Mouse (Mus musculus) left cerebral cortex, postnatal 10 days (tissue): ENCODE data around the gene Gm21976. TPM values are rescaled to one million over a fixed set of nuclear protein-coding genes. Genes with fewer than 3 reads are reported as not detected.

ENCODE experiments used
- DNase-seq, 2 experiments: peaks; one replicate each; pipeline ENCODE4 v3.0.0; 2021 to 2022; ENCODE audit warnings: low spot score in 2 of 2, mixed read lengths in 1 of 2; ENCODE audit errors: extremely low spot score in 1 of 2
- intact Hi-C: fragments of 180-260 bp; cut with DNase I; formaldehyde crosslinking; loops from one replicate; pipeline ENCODE4 v1.15.1; 2025
- total RNA-seq, 2 experiments: library from RNA; stranded (reverse); gene quantifications; 2 replicates each; pipeline ENCODE4 v1.2.3; 2021

The Gm21976 gene
- total RNA-seq, 2 experiments from 2014 or later: not detected

- intact Hi-C loops: no loop called here
- peak in 1 of 2 experiments; percentile 27 for DNase-seq
These were observed 60.8 kb downstream of the Gm21976 start for GRCm38 (mm10) chr13:98340506-98340905.

DNA sequence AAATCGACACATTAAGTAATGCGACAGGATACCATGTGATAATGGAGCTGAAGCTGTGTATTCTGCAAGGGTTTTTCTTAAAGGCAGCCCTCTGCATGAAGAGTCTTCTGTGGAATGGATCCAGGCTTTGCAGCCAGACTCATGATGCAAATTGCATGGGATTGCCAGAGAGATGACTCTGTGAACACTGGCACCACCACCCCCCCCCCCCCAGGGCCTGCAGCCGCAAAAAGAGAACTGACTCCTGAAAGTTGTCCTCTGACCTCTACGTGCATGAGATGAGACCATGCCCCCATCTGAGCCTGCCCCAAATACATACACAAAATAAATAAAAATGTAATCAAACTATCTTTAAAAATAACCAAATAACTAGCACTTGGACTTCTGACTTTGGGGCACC, 69.8 kb downstream of the Gm21976 start:
- DNase-seq: no peak

DNA sequence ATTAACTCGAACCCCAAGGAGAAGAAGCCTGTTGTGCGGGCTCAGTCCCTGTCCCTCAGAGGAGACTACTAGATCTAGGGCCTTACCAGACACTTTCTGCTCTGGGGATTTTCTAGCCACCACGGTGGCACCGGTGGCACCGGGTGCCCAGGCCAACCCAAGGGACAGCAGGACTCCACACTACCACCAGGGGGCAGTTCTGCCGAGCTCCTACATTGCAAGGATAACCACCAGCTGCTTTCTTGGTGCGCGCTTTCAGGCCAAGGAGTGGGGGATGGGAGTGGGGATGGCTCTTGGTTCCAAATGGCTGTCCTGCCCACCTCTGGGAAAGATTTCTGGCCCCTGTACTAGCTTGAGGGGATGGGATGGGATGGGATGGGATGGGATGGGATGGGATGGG, 71.8 kb downstream of the Gm21976 start:
- intact Hi-C loops: loop anchor here (5.0 kb wide), 2 partner anchors 221 to 236 kb away; no protein-coding TSS in a partner anchor
- peak in 1 of 2 experiments; percentile 39 for DNase-seq

More for the DNA sequence above, 69.8 kb downstream of the Gm21976 start:
- intact Hi-C loops: no loop called here

GRCm38 (mm10) chr13:98352381-98352975, 72.8 kb downstream of the Gm21976 start:
- intact Hi-C loops: loop anchor here (5.0 kb wide), 2 partner anchors 220 to 235 kb away; no protein-coding TSS in a partner anchor
- no peak for DNase-seq

GRCm38 (mm10) chr13:98353709-98354089, 74.0 kb downstream of the Gm21976 start:
- intact Hi-C loops: loop anchor here (5.0 kb wide), 2 partner anchors 219 to 234 kb away; no protein-coding TSS in a partner anchor
- DNase-seq: no peak

- intact Hi-C loops: loop anchor here (5.0 kb wide), 2 partner anchors 218 to 233 kb away; no protein-coding TSS in a partner anchor
- DNase-seq: peak in 1 of 2 experiments; percentile 84
These were observed 74.6 kb downstream of the Gm21976 start, which contains the start of gene Foxd1 for GRCm38 (mm10) chr13:98354090-98354801. Gene Foxd1, plus strand, starts transcription at chr13:98354242.

- intact Hi-C loops: loop anchor here (5.0 kb wide), 2 partner anchors 217 to 232 kb away; no protein-coding TSS in a partner anchor
- DNase-seq: peak in 1 of 2 experiments; percentile 37
These were observed 75.3 kb downstream of the Gm21976 start for GRCm38 (mm10) chr13:98354871-98355558.

GRCm38 (mm10) chr13:98355559-98356111, 75.9 kb downstream of the Gm21976 start:
- intact Hi-C loops: loop anchor here (2.0 kb wide), 1 partner anchor 149 kb away; no protein-coding TSS in a partner anchor
- DNase-seq: peak in 1 of 2 experiments; percentile 37

DNA sequence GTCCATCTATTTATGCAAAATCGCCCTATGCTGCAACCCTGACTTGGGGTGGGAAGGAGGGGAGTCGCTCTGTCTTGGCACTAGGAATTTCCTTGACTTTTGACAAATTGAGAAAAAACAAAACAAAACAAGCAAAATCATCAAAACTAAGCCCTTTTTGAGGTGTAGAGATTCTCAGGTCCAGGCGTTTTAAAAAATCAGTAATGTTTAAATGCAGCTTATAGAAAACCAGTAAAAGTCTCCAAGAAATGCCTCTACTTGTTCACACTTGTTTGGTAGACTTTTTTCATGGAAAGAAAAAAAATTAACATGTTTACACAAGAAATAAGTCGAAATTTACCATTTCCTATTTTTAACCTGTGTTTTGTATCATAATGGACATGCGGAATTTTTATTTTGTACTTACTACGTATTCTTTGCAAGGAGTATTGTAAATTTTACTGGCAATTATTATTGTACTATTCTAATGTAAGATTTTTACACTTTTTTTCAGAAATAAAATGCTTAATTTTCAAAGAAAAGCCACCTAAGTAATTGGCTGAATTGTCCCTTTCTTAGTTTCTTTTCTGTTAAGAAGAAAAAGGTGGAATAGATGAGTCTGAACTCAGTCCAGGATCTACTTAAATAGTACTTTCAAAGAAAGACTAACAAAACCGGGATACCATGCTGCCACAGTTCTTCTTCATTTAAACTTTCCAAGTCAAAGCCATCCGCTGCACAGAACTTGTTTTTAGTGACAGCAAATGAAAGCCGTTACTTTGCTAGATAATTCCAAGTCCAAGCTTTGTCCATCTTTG, 76.7 kb downstream of the Gm21976 start:
- DNase-seq: no peak
- intact Hi-C loops: loop anchor here (2.0 kb wide), 1 partner anchor 148 kb away; no protein-coding TSS in a partner anchor

Other genes with a start within 250 kb of the Gm21976 start
- gene Arhgef28, start 73.4 kb upstream of the Gm21976 start, total RNA-seq: 10 to 100 TPM; 52.0 to 54.8 TPM
- gene Utp15, start 16.8 kb upstream of the Gm21976 start, total RNA-seq: 10 to 100 TPM; 20.9 to 21.5 TPM
- 10 to 100 TPM; 62.1 to 62.4 TPM for gene Ankra2, start 16.8 kb upstream of the Gm21976 start, total RNA-seq
- gene Btf3, start 37.1 kb downstream of the Gm21976 start, total RNA-seq: 100 to 1,000 TPM; 219 to 230 TPM
- 1 to 10 TPM; 1.1 to 1.6 TPM for gene Foxd1, start 74.4 kb downstream of the Gm21976 start, total RNA-seq
- gene Gm10320, start 212.1 kb downstream of the Gm21976 start, total RNA-seq: not detected